Mouse (Mus musculus) MEL (cell line): ENCODE data around the gene 1700017B05Rik. TPM values are rescaled to one million over a fixed set of nuclear protein-coding genes. Genes with fewer than 3 reads are reported as not detected.
A peak's percentile ranks its signal among the peaks of the same experiment; 100 is the strongest.

ENCODE experiments used
- DNase-seq: peaks from one replicate; pipeline ENCODE4 v3.0.0; 2011; ENCODE audit warnings: low read depth, low spot score
- H3K27ac ChIP-seq: 2 replicates; pipeline ENCODE4 v1.5.1; 2012; ENCODE audit warnings: low read depth, mild to moderate bottlenecking, control low read depth, low read length, moderate library complexity; ENCODE audit not compliant: control insufficient read depth
- H3K27me3 ChIP-seq, 2 experiments: fragments of 150-350 bp in 1 of 2; sonication (generic) in 1 of 2; 2 replicates each; pipeline ENCODE4 v1.6.1; 2012; ENCODE audit warnings: low read length in 2 of 2, mild to moderate bottlenecking in 2 of 2, improper control_type of control experiment in 1 of 2, moderate library complexity in 1 of 2; ENCODE audit not compliant: insufficient read depth in 2 of 2, control insufficient read depth in 1 of 2
- H3K36me3 ChIP-seq, 2 experiments: 2 replicates each; pipeline ENCODE4 v1.6.1; 2012 to 2014; ENCODE audit warnings: low read length in 2 of 2, improper control_type of control experiment in 1 of 2, inconsistent platforms in 1 of 2, mild to moderate bottlenecking in 1 of 2; ENCODE audit not compliant: insufficient read depth in 2 of 2, control insufficient read depth in 1 of 2
- H3K4me1 ChIP-seq, 2 experiments: fragments of 150-350 bp in 1 of 2; sonication (generic) in 1 of 2; 2 replicates each; pipeline ENCODE4 v1.6.1; 2012; ENCODE audit warnings: low read length in 2 of 2, improper control_type of control experiment in 1 of 2, mild to moderate bottlenecking in 1 of 2; ENCODE audit not compliant: insufficient read depth in 2 of 2, control insufficient read depth in 1 of 2
- H3K4me3 ChIP-seq, 2 experiments: fragments of 150-350 bp in 1 of 2; sonication (generic) in 1 of 2; 2 replicates each; pipeline ENCODE4 v1.5.1; 2012; ENCODE audit warnings: low read depth in 2 of 2, low read length in 2 of 2, mild to moderate bottlenecking in 2 of 2, moderate library complexity in 2 of 2, control low read depth in 1 of 2, improper control_type of control experiment in 1 of 2; ENCODE audit not compliant: control insufficient read depth in 1 of 2, insufficient read depth in 1 of 2
- H3K79me2 ChIP-seq: 2 replicates; pipeline ENCODE4 v1.6.1; 2012; ENCODE audit warnings: mild to moderate bottlenecking, low read length, moderate library complexity; ENCODE audit not compliant: control insufficient read depth, poor library complexity, insufficient read depth
- H3K9ac ChIP-seq: 2 replicates; pipeline ENCODE4 v1.6.1; 2012; ENCODE audit warnings: low read depth, mild to moderate bottlenecking, control low read depth, low read length, moderate library complexity; ENCODE audit not compliant: control insufficient read depth, poor library complexity, severe bottlenecking
- H3K9me3 ChIP-seq: fragments of 150-350 bp; sonication (generic); replicated peaks from 2 replicates; pipeline ENCODE4 v1.6.1; 2012; ENCODE audit warnings: mild to moderate bottlenecking, low read length, improper control_type of control experiment, moderate library complexity; ENCODE audit not compliant: insufficient read depth
- BHLHE40 ChIP-seq: IDR thresholded peaks from 2 replicates; pipeline ENCODE4 v1.6.1; 2012; ENCODE audit warnings: low read depth, mild to moderate bottlenecking, inconsistent platforms, low read length, improper control_type of control experiment, borderline replicate concordance
- CHD2 ChIP-seq: IDR thresholded peaks from 2 replicates; pipeline ENCODE4 v1.6.1; 2011; ENCODE audit warnings: low read length, improper control_type of control experiment
- CTCF ChIP-seq, 3 experiments: IDR thresholded peaks in 2 of 3; conservative IDR thresholded peaks in 1 of 3; 2 replicates each; pipeline ENCODE4 v1.5.1; 2011 to 2012; ENCODE audit warnings: low read length in 3 of 3, low read depth in 2 of 3, mild to moderate bottlenecking in 2 of 3, improper control_type of control experiment in 1 of 3, inconsistent platforms in 1 of 3, mixed read lengths in 1 of 3, moderate library complexity in 1 of 3; ENCODE audit not compliant: control insufficient read depth in 1 of 3, insufficient read depth in 1 of 3, poor library complexity in 1 of 3, severe bottlenecking in 1 of 3
- E2F4 ChIP-seq: IDR thresholded peaks from 2 replicates; pipeline ENCODE4 v1.6.1; 2011; ENCODE audit warnings: low read depth, low read length, improper control_type of control experiment, borderline replicate concordance
- ELF1 ChIP-seq: IDR thresholded peaks from 2 replicates; pipeline ENCODE4 v1.6.1; 2014; ENCODE audit warnings: low read depth, mild to moderate bottlenecking, inconsistent platforms, low read length, improper control_type of control experiment, moderate library complexity
- EP300 ChIP-seq, 2 experiments: IDR thresholded peaks; 2 replicates each; pipeline ENCODE4 v1.6.1; 2011; ENCODE audit warnings: improper control_type of control experiment in 2 of 2, low read length in 2 of 2, low read depth in 1 of 2, mild to moderate bottlenecking in 1 of 2
- GABPA ChIP-seq: IDR thresholded peaks from 2 replicates; pipeline ENCODE4 v1.6.1; 2012; ENCODE audit warnings: low read depth, mild to moderate bottlenecking, inconsistent platforms, low read length, improper control_type of control experiment, moderate library complexity
- GATA1 ChIP-seq: IDR thresholded peaks from 2 replicates; pipeline ENCODE4 v1.6.1; 2011; ENCODE audit warnings: low read depth, low read length, improper control_type of control experiment
- HCFC1 ChIP-seq: IDR thresholded peaks from 2 replicates; pipeline ENCODE4 v1.6.1; 2012; ENCODE audit warnings: low read depth, mild to moderate bottlenecking, inconsistent platforms, low read length, improper control_type of control experiment, moderate library complexity
- JUND ChIP-seq: IDR thresholded peaks from 2 replicates; pipeline ENCODE4 v1.6.1; 2011; ENCODE audit warnings: low read depth, mild to moderate bottlenecking, improper control_type of control experiment, low read length
- KAT2A ChIP-seq: conservative IDR thresholded peaks from 2 replicates; pipeline ENCODE4 v1.6.1; 2012; ENCODE audit warnings: low read depth, low read length, improper control_type of control experiment, inconsistent platforms
- MAFK ChIP-seq: IDR thresholded peaks from 2 replicates; pipeline ENCODE4 v1.6.1; 2011; ENCODE audit warnings: low read depth, mild to moderate bottlenecking, low read length, improper control_type of control experiment, borderline replicate concordance
- MAX ChIP-seq: IDR thresholded peaks from 2 replicates; pipeline ENCODE4 v1.6.1; 2011; ENCODE audit warnings: low read length, improper control_type of control experiment
- MEF2A ChIP-seq: IDR thresholded peaks from 2 replicates; pipeline ENCODE4 v1.6.1; 2014; ENCODE audit warnings: low read depth, mild to moderate bottlenecking, inconsistent platforms, low read length, improper control_type of control experiment; ENCODE audit not compliant: poor library complexity, insufficient replicate concordance, severe bottlenecking; ENCODE audit errors: extremely low read depth
- MXI1 ChIP-seq: IDR thresholded peaks from 2 replicates; pipeline ENCODE4 v1.6.1; 2011; ENCODE audit warnings: mild to moderate bottlenecking, low read depth, low read length, improper control_type of control experiment
- MYB ChIP-seq: IDR thresholded peaks from 2 replicates; pipeline ENCODE4 v1.6.1; 2011; ENCODE audit warnings: mild to moderate bottlenecking, low read depth, low read length, improper control_type of control experiment
- MYC ChIP-seq: IDR thresholded peaks from 2 replicates; pipeline ENCODE4 v1.6.1; 2011; ENCODE audit warnings: low read depth, mild to moderate bottlenecking, low read length, improper control_type of control experiment, moderate library complexity
- NELFE ChIP-seq: IDR thresholded peaks from 2 replicates; pipeline ENCODE4 v1.6.1; 2011; ENCODE audit warnings: low read depth, low read length, improper control_type of control experiment
- NRF1 ChIP-seq: IDR thresholded peaks from 2 replicates; pipeline ENCODE4 v1.6.1; 2014; ENCODE audit warnings: low read depth, mild to moderate bottlenecking, inconsistent platforms, low read length, improper control_type of control experiment, moderate library complexity; ENCODE audit not compliant: poor library complexity, insufficient read depth, severe bottlenecking
- POLR2A ChIP-seq, 2 experiments: IDR thresholded peaks; 2 replicates each; pipeline ENCODE4 v1.6.1; 2011 to 2012; ENCODE audit warnings: low read length in 2 of 2, mild to moderate bottlenecking in 2 of 2, control low read depth in 1 of 2, improper control_type of control experiment in 1 of 2, low read depth in 1 of 2, moderate library complexity in 1 of 2; ENCODE audit not compliant: control insufficient read depth in 1 of 2, insufficient read depth in 1 of 2, poor library complexity in 1 of 2
- POLR2AphosphoS2 ChIP-seq: IDR thresholded peaks from 2 replicates; pipeline ENCODE4 v1.6.1; 2011; ENCODE audit warnings: low read length, improper control_type of control experiment
- POLR2AphosphoS5 ChIP-seq: IDR thresholded peaks from 2 replicates; pipeline ENCODE4 v1.6.1; 2012; ENCODE audit warnings: low read depth, borderline replicate concordance, mild to moderate bottlenecking, inconsistent platforms, low read length, moderate library complexity, mixed read lengths
- RAD21 ChIP-seq: IDR thresholded peaks from 2 replicates; pipeline ENCODE4 v1.6.1; 2011; ENCODE audit warnings: mild to moderate bottlenecking, low read depth, low read length, improper control_type of control experiment
- RCOR1 ChIP-seq: IDR thresholded peaks from 2 replicates; pipeline ENCODE4 v1.6.1; 2012; ENCODE audit warnings: low read depth, mild to moderate bottlenecking, inconsistent platforms, low read length, improper control_type of control experiment
- SIN3A ChIP-seq: IDR thresholded peaks from 2 replicates; pipeline ENCODE4 v1.6.1; 2012; ENCODE audit warnings: low read length, improper control_type of control experiment, inconsistent platforms
- SMC3 ChIP-seq: IDR thresholded peaks from 2 replicates; pipeline ENCODE4 v1.6.1; 2011; ENCODE audit warnings: low read depth, low read length, improper control_type of control experiment
- TAL1 ChIP-seq: IDR thresholded peaks from 2 replicates; pipeline ENCODE4 v1.6.1; 2012; ENCODE audit warnings: mild to moderate bottlenecking, inconsistent platforms, low read length, moderate library complexity, mixed read lengths
- TCF12 ChIP-seq: IDR thresholded peaks from 2 replicates; pipeline ENCODE4 v1.6.1; 2014; ENCODE audit warnings: low read depth, mild to moderate bottlenecking, inconsistent platforms, low read length, improper control_type of control experiment, moderate library complexity
- UBTF ChIP-seq: IDR thresholded peaks from 2 replicates; pipeline ENCODE4 v1.6.1; 2012; ENCODE audit warnings: low read depth, mild to moderate bottlenecking, inconsistent platforms, low read length, improper control_type of control experiment, moderate library complexity, borderline replicate concordance; ENCODE audit not compliant: insufficient read depth
- USF1 ChIP-seq: IDR thresholded peaks from 2 replicates; pipeline ENCODE4 v1.6.1; 2014; ENCODE audit warnings: low read depth, mild to moderate bottlenecking, inconsistent platforms, low read length, improper control_type of control experiment, moderate library complexity
- USF2 ChIP-seq, 2 experiments: IDR thresholded peaks; 2 replicates each; pipeline ENCODE4 v1.6.1; 2011 to 2012; ENCODE audit warnings: improper control_type of control experiment in 2 of 2, low read length in 2 of 2, borderline replicate concordance in 1 of 2, inconsistent platforms in 1 of 2, low read depth in 1 of 2, mild to moderate bottlenecking in 1 of 2; ENCODE audit not compliant: insufficient read depth in 1 of 2
- ZC3H11A ChIP-seq: IDR thresholded peaks from 2 replicates; pipeline ENCODE4 v1.6.1; 2012; ENCODE audit warnings: low read depth, mild to moderate bottlenecking, inconsistent platforms, low read length, improper control_type of control experiment
- ZKSCAN1 ChIP-seq: IDR thresholded peaks from 2 replicates; pipeline ENCODE4 v1.6.1; 2012; ENCODE audit warnings: low read depth, mild to moderate bottlenecking, inconsistent platforms, low read length, improper control_type of control experiment, moderate library complexity
- ZNF384 ChIP-seq: IDR thresholded peaks from 2 replicates; pipeline ENCODE4 v1.6.1; 2012; ENCODE audit warnings: low read depth, mild to moderate bottlenecking, inconsistent platforms, low read length, improper control_type of control experiment
- polyA plus RNA-seq, 2 experiments: library from polyadenylated mRNA; stranded (reverse) in 1 of 2; unstranded in 1 of 2; fragments of >175 nt in 1 of 2; fragments of >200 nt in 1 of 2; gene quantifications; 2 replicates each; pipeline versions ENCODE4 v1.2.1 to v1.2.4; 2012; ENCODE audit warnings: low replicate concordance in 2 of 2, low read depth in 1 of 2; ENCODE audit not compliant: insufficient read length in 2 of 2, insufficient read depth in 1 of 2, missing spikeins in 1 of 2
- total RNA-seq: library from RNA; depleted of rRNA; stranded (reverse); fragments of 300-350 nt; gene quantifications from 2 replicates; pipeline ENCODE4 v1.2.3, GENCODE M21; 2012; rRNA removed

1700017B05Rik gene
- total RNA-seq (52.7 and 55.7 TPM in 2 replicates), polyA plus RNA-seq (10 to 100 TPM in 1 of 2 experiments, not detected in 1; 76.5 TPM)

GRCm38 (mm10) chr9:57261913-57262794 is at the start of gene 1700017B05Rik:
1700017B05Rik (minus strand) TSS chr9:57262612.
- Histone ChIP-seq H3K9me3 (no peaks in the 10 kb centered on the region), H3K79me2 (peaks cover 56% of the 10 kb centered on the region), H3K36me3 (peaks cover 10 to 17% of the 10 kb centered on the region in 2 experiments), H3K27me3 (no peaks in the 10 kb centered on the region), H3K27ac (peak within 1 kb of the TSS; percentile 77), H3K4me3 (peak within 1 kb of the TSS; percentile 83 to 99), H3K9ac (peak within 1 kb of the TSS; percentile 98), H3K4me1 (peaks cover 2 to 17% of the 10 kb centered on the region in 2 experiments)
- DNase-seq, result peak; percentile 84
- TF ChIP-seq CTCF (IDR thresholded peaks at IDR 0.05 in 2 of 3, conservative IDR thresholded peaks at IDR 0.05 in 1 of 3; ENCODE audit: control insufficient read depth in 1 of 3, insufficient read depth in 1 of 3, low read depth in 2 of 3, low read length in 3 of 3, poor library complexity in 1 of 3, severe bottlenecking in 1 of 3), result peak in 2 of 3 experiments; percentile 45 to 68; a peak in 5 of 6 replicates
- peak; percentile 53; the same call in 1 of the 2 replicates for TF ChIP-seq NRF1
- peak; percentile 93; the same call in 1 of the 2 replicates for TF ChIP-seq UBTF
- peak; percentile 58; the same call in 1 of the 2 replicates for TF ChIP-seq HCFC1
- TF ChIP-seq TCF12, result peak; percentile 68
- TF ChIP-seq ZC3H11A, result no peak
- no peak for TF ChIP-seq ZKSCAN1
- TF ChIP-seq USF2 (IDR thresholded peaks at IDR 0.05; ENCODE audit: borderline replicate concordance in 1 of 2, insufficient read depth in 1 of 2, low read depth in 1 of 2, low read length in 2 of 2), result no peak
- TF ChIP-seq RAD21, result no peak
- TF ChIP-seq GATA1, result no peak
- TF ChIP-seq TAL1, result no peak
- no peak for TF ChIP-seq ELF1
- no peak for TF ChIP-seq MEF2A
- no peak; the same call in 1 of the 2 replicates for TF ChIP-seq RCOR1
- TF ChIP-seq USF1, result no peak
- peak; percentile 28; the same call in 1 of the 2 replicates for TF ChIP-seq MAX
- TF ChIP-seq POLR2A (IDR thresholded peaks at IDR 0.05; ENCODE audit: control insufficient read depth in 1 of 2, insufficient read depth in 1 of 2, low read depth in 1 of 2, low read length in 2 of 2, poor library complexity in 1 of 2), result peak; percentile 61 to 83; a peak in 3 of 4 replicates
- no peak for TF ChIP-seq ZNF384
- TF ChIP-seq MYC, result no peak
- no peak for TF ChIP-seq GABPA
- TF ChIP-seq NELFE, result peak; percentile 80
- no peak; the same call in 1 of the 2 replicates for TF ChIP-seq E2F4
- TF ChIP-seq MYB, result 0 out of 2 replicates have a peak, but pooled peaks have one; percentile 15
- no peak for TF ChIP-seq SMC3
- TF ChIP-seq SIN3A, result peak; percentile 64; the same call in 1 of the 2 replicates
- no peak for TF ChIP-seq CHD2
- TF ChIP-seq BHLHE40, result peak; percentile 55; the same call in 1 of the 2 replicates
- TF ChIP-seq MAFK, result no peak
- TF ChIP-seq KAT2A, result no peak
- peak; percentile 80; the same call in 1 of the 2 replicates for TF ChIP-seq POLR2AphosphoS2
- TF ChIP-seq POLR2AphosphoS5, result no peak
- no peak for TF ChIP-seq JUND
- TF ChIP-seq MXI1, result no peak; the same call in 1 of the 2 replicates
- no peak; a peak in 1 of 4 replicates for TF ChIP-seq EP300 (IDR thresholded peaks at IDR 0.05; ENCODE audit: low read depth in 1 of 2, low read length in 2 of 2)
